Mouse (Mus musculus): Measurements from ENCODE around the gene Tuba1a. TPM values are rescaled to one million over a fixed set of nuclear protein-coding genes. Genes with fewer than 3 reads are reported as not detected.

The Tuba1a gene
- polyA plus RNA-seq, 1 experiment from 2014 or later = 109 TPM

- Histone ChIP-seq H3K36me3 (no peaks in the 10 kb centered on the region), H3K9ac (no peak overlapping the region), H3K4me1 (replicated peaks) (peaks cover 16% of the 10 kb centered on the region), H3K4me2 (no peak overlapping the region), H3K4me3 (replicated peaks) (no peak overlapping the region), H3K27ac (no peak overlapping the region), H3K9me3 (replicated peaks) (no peaks in the 10 kb centered on the region), H3K27me3 (0 out of 2 replicates have a peak, but pooled peaks cover 9% of the 10 kb centered on the region)
- no peak for ATAC-seq (ENCODE audit: low read depth)
- WGBS (ENCODE audit: insufficient replicate concordance) = 64% methylated on average over 4 of the region's 4 CpGs
- no peak for DNase-seq
Measured at GRCm38 (mm10) chr15:98971111-98971510, 17.6 kb upstream of the Tuba1a start.

- Histone ChIP-seq H3K4me2 (0 out of 2 replicates have a peak overlapping the region, but pooled peaks have one; percentile 0), H3K27ac (no peak overlapping the region), H3K9ac (no peak overlapping the region), H3K4me3 (replicated peaks) (no peak overlapping the region), H3K27me3 (0 out of 2 replicates have a peak, but pooled peaks cover 9% of the 10 kb centered on the region), H3K4me1 (replicated peaks) (peaks cover 16% of the 10 kb centered on the region), H3K36me3 (no peaks in the 10 kb centered on the region), H3K9me3 (replicated peaks) (no peaks in the 10 kb centered on the region)
- no peak for ATAC-seq (ENCODE audit: low read depth)
- 30% methylated on average over 16 of the region's 16 CpGs for WGBS (ENCODE audit: insufficient replicate concordance)
- no peak for DNase-seq
Measured at GRCm38 (mm10) chr15:98969372-98970101, 16.0 kb upstream of the Tuba1a start.

GRCm38 (mm10) chr15:98968701-98969371 lies 15.3 kb upstream of the Tuba1a start:
- H3K9me3 ChIP-seq (replicated peaks) = no peaks in the 10 kb centered on the region
- ATAC-seq (ENCODE audit: low read depth) = no peak
- no peak overlapping the region for H3K4me3 ChIP-seq (replicated peaks)
- H3K36me3 ChIP-seq = no peaks in the 10 kb centered on the region
- H3K9ac ChIP-seq = no peak overlapping the region
- H3K27ac ChIP-seq = no peak overlapping the region
- no peak overlapping the region for H3K4me2 ChIP-seq
- 0 out of 2 replicates have a peak, but pooled peaks cover 9% of the 10 kb centered on the region for H3K27me3 ChIP-seq
- no peak for DNase-seq
- 42% methylated on average over 12 of the region's 12 CpGs for WGBS (ENCODE audit: insufficient replicate concordance)
- peaks cover 16% of the 10 kb centered on the region for H3K4me1 ChIP-seq (replicated peaks)

- no peak overlapping the region for H3K27ac ChIP-seq
- ATAC-seq (ENCODE audit: low read depth) = peak; percentile 67
- H3K4me1 ChIP-seq (replicated peaks) = peaks cover 13% of the 10 kb centered on the region
- 37% methylated on average over 3 of the region's 3 CpGs for WGBS (ENCODE audit: insufficient replicate concordance)
- H3K9ac ChIP-seq = no peak overlapping the region
- H3K9me3 ChIP-seq (replicated peaks) = no peaks in the 10 kb centered on the region
- peak; percentile 20 for DNase-seq
- no peaks in the 10 kb centered on the region for H3K36me3 ChIP-seq
- no peak overlapping the region for H3K4me2 ChIP-seq
- no peak overlapping the region for H3K4me3 ChIP-seq (replicated peaks)
- H3K27me3 ChIP-seq = peaks cover 6% of the 10 kb centered on the region
Measured at GRCm38 (mm10) chr15:98959531-98959930, 6.0 kb upstream of the Tuba1a start.

GRCm38 (mm10) chr15:98958901-98959420 lies 5.5 kb upstream of the Tuba1a start:
- 78% methylated on average over 4 of the region's 4 CpGs for WGBS (ENCODE audit: insufficient replicate concordance)
- DNase-seq = no peak

GRCm38 (mm10) chr15:98957475-98957874 lies 4.0 kb upstream of the Tuba1a start:
- WGBS (ENCODE audit: insufficient replicate concordance) = 71% methylated on average over 5 of the region's 5 CpGs
- H3K36me3 ChIP-seq = no peaks in the 10 kb centered on the region
- peaks cover 31% of the 10 kb centered on the region for H3K4me1 ChIP-seq (replicated peaks)
- H3K27ac ChIP-seq = no peak overlapping the region
- H3K4me3 ChIP-seq (replicated peaks) = no peak overlapping the region
- no peak for ATAC-seq (ENCODE audit: low read depth)
- H3K9me3 ChIP-seq (replicated peaks) = no peaks in the 10 kb centered on the region
- DNase-seq = no peak
- no peak overlapping the region for H3K9ac ChIP-seq
- peaks cover 20% of the 10 kb centered on the region for H3K27me3 ChIP-seq
- no peak overlapping the region for H3K4me2 ChIP-seq

More at GRCm38 (mm10) chr15:98958901-98959420, 5.5 kb upstream of the Tuba1a start:
- no peak for ATAC-seq (ENCODE audit: low read depth)
- Histone ChIP-seq H3K9ac (no peak overlapping the region), H3K36me3 (no peaks in the 10 kb centered on the region), H3K4me3 (replicated peaks) (no peak overlapping the region), H3K4me2 (no peak overlapping the region), H3K27me3 (peaks cover 11% of the 10 kb centered on the region), H3K27ac (no peak overlapping the region), H3K9me3 (replicated peaks) (no peaks in the 10 kb centered on the region), H3K4me1 (replicated peaks) (peaks cover 18% of the 10 kb centered on the region)

GRCm38 (mm10) chr15:98956000-98956399 lies 2.5 kb upstream of the Tuba1a start:
- Histone ChIP-seq H3K9me3 (replicated peaks) (no peaks in the 10 kb centered on the region), H3K36me3 (no peaks in the 10 kb centered on the region), H3K27me3 (peaks cover 20% of the 10 kb centered on the region), H3K4me1 (replicated peaks) (peaks cover 36% of the 10 kb centered on the region), H3K4me2 (no peak overlapping the region), H3K9ac (no peak overlapping the region), H3K27ac (no peak overlapping the region), H3K4me3 (replicated peaks) (no peak overlapping the region)
- no peak for ATAC-seq (ENCODE audit: low read depth)
- no peak for DNase-seq
- WGBS (ENCODE audit: insufficient replicate concordance) = 80% methylated on average over 4 of the region's 4 CpGs

GRCm38 (mm10) chr15:98955324-98955723 lies 1.8 kb upstream of the Tuba1a start:
- DNase-seq = no peak
- Histone ChIP-seq H3K27ac (no peak overlapping the region), H3K9ac (no peak overlapping the region), H3K9me3 (replicated peaks) (no peaks in the 10 kb centered on the region), H3K4me2 (no peak overlapping the region), H3K4me3 (replicated peaks) (no peak overlapping the region), H3K4me1 (replicated peaks) (peaks cover 36% of the 10 kb centered on the region), H3K27me3 (peaks cover 20% of the 10 kb centered on the region), H3K36me3 (no peaks in the 10 kb centered on the region)
- no peak for ATAC-seq (ENCODE audit: low read depth)
- WGBS (ENCODE audit: insufficient replicate concordance) = 66% methylated on average over 4 of the region's 4 CpGs

- no peak overlapping the region for H3K4me3 ChIP-seq (replicated peaks)
- WGBS (ENCODE audit: insufficient replicate concordance) = 42% methylated on average over 14 of the region's 14 CpGs
- H3K36me3 ChIP-seq = no peaks in the 10 kb centered on the region
- H3K9ac ChIP-seq = 0 out of 2 replicates have a peak overlapping the region, but pooled peaks have one; percentile 33
- no peaks in the 10 kb centered on the region for H3K9me3 ChIP-seq (replicated peaks)
- DNase-seq (no peak), ATAC-seq (ENCODE audit: low read depth) (no peak)
- peak overlapping the region; percentile 3 for H3K4me2 ChIP-seq
- no peak overlapping the region for H3K27ac ChIP-seq
- H3K4me1 ChIP-seq (replicated peaks) = peaks cover 34% of the 10 kb centered on the region
- H3K27me3 ChIP-seq = peaks cover 20% of the 10 kb centered on the region
Measured at GRCm38 (mm10) chr15:98954425-98955253, 1.1 kb upstream of the Tuba1a start.

- peaks cover 20% of the 10 kb centered on the region for H3K27me3 ChIP-seq
- H3K4me3 ChIP-seq (replicated peaks) = peak overlapping the region; percentile 77
- H3K9me3 ChIP-seq (replicated peaks) = no peaks in the 10 kb centered on the region
- H3K36me3 ChIP-seq = no peaks in the 10 kb centered on the region
- ATAC-seq (ENCODE audit: low read depth) = peak; percentile 77
- peak overlapping the region; percentile 77 for H3K9ac ChIP-seq
- H3K27ac ChIP-seq = peak overlapping the region; percentile 69
- peak overlapping the region; percentile 90 for H3K4me2 ChIP-seq
- WGBS (ENCODE audit: insufficient replicate concordance) = under 1% methylated on average over 41 of the region's 41 CpGs
- DNase-seq = peak; percentile 61
- H3K4me1 ChIP-seq (replicated peaks) = peaks cover 29% of the 10 kb centered on the region
Measured at GRCm38 (mm10) chr15:98952751-98953400, 627 bp downstream of the Tuba1a start.

Data from liver, embryonic 13.5 days (tissue).